Mouse (Mus musculus): Measurements from ENCODE around the gene Atp11b. TPM values are rescaled to one million over a fixed set of nuclear protein-coding genes. Genes with fewer than 3 reads are reported as not detected.

Gene Atp11b
- polyA plus RNA-seq, 1 experiment, result 25.9 TPM

DNA sequence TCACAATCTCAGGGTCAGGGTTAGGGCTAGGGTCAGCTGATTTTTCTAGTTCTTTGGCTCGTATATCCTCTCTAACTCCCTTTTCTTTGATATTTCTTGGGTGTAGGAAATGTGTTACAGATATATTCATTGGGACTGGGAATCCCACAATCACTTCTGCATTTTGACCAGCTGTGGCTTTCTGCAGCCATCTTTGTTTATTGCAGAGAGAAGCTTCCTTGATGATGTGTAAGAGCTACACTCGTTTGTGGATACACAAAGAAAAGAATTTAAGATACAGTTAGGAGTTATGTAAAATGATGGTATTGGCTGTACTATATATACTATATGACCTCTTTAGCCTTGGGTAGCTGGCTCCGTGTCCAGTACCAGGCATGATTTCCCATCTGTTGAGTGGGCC lies 25.8 kb downstream of the Atp11b start:
- Histone ChIP-seq H3K36me3 (ENCODE audit: control insufficient read depth, insufficient read depth, low read length) (peaks cover 8% of the 10 kb centered on the region), H3K27me3 (ENCODE audit: control insufficient read depth, insufficient read depth, low read length) (no peaks in the 10 kb centered on the region), H3K4me1 (ENCODE audit: control insufficient read depth, insufficient read depth, insufficient read length, low read length) (peaks cover 5% of the 10 kb centered on the region; the same call in 1 of the 2 replicates), H3K4me3 (ENCODE audit: low read depth, low read length) (no peak overlapping the region), H3K27ac (ENCODE audit: insufficient read depth, low read depth, low read length) (no peak overlapping the region)
- WGBS, result 83% methylated on average over 3 of the region's 3 CpGs
- no peak for TF ChIP-seq POLR2A (IDR thresholded peaks at IDR 0.05; ENCODE audit: low read depth, low read length)
- no peak for TF ChIP-seq CTCF (IDR thresholded peaks at IDR 0.05; ENCODE audit: extremely low read depth, insufficient read length, insufficient replicate concordance, low read depth, low read length)

DNA sequence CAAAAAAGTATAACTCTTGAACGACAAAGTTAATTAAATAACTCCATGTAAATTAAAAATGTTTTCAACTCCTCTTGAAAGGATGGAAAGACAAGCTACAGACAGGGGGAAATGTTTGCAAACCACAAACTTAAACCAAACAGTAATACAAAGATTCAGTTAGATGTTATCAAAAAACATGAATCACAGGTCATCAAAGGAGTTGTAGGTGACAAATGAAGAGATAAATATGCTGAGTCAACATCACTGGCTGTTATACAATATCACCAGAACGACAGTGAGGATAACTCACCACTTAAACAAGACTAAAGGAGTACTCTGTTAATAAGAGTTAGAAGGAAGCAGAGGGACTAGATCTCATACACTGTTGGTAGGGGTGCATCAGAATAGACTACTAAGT lies 48.1 kb downstream of the Atp11b start:
- H3K36me3 ChIP-seq (ENCODE audit: control insufficient read depth, insufficient read depth, low read length), result peaks cover 44% of the 10 kb centered on the region
- H3K4me3 ChIP-seq (ENCODE audit: low read depth, low read length), result no peak overlapping the region
- TF ChIP-seq CTCF (IDR thresholded peaks at IDR 0.05; ENCODE audit: extremely low read depth, insufficient read length, insufficient replicate concordance, low read depth, low read length) (no peak), POLR2A (IDR thresholded peaks at IDR 0.05; ENCODE audit: low read depth, low read length) (no peak)
- H3K27ac ChIP-seq (ENCODE audit: insufficient read depth, low read depth, low read length), result no peak overlapping the region
- WGBS, result 72% methylated on average over 2 of the region's 2 CpGs
- H3K4me1 ChIP-seq (ENCODE audit: control insufficient read depth, insufficient read depth, insufficient read length, low read length), result no peaks in the 10 kb centered on the region
- H3K27me3 ChIP-seq (ENCODE audit: control insufficient read depth, insufficient read depth, low read length), result no peaks in the 10 kb centered on the region

DNA sequence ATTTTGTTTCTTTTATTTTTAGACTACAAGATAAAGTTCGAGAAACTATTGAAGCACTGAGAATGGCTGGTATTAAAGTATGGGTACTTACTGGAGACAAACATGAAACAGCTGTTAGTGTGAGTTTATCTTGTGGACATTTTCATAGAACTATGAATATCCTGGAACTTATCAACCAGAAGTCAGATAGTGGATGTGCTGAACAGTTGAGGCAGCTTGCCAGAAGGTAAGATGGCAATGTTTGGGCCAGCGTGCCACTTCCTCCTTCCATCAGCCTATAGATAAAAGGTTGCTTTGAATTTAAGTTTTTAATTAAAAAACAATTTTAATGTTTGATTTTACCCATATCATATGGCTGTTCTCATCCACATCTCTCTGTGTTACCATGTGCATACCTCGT lies 66.0 kb downstream of the Atp11b start:
- Histone ChIP-seq H3K27me3 (ENCODE audit: control insufficient read depth, insufficient read depth, low read length) (no peaks in the 10 kb centered on the region), H3K36me3 (ENCODE audit: control insufficient read depth, insufficient read depth, low read length) (peaks cover 34% of the 10 kb centered on the region), H3K4me1 (ENCODE audit: control insufficient read depth, insufficient read depth, insufficient read length, low read length) (no peaks in the 10 kb centered on the region), H3K4me3 (ENCODE audit: low read depth, low read length) (no peak overlapping the region), H3K27ac (ENCODE audit: insufficient read depth, low read depth, low read length) (no peak overlapping the region)
- TF ChIP-seq POLR2A (IDR thresholded peaks at IDR 0.05; ENCODE audit: low read depth, low read length) (no peak), CTCF (IDR thresholded peaks at IDR 0.05; ENCODE audit: extremely low read depth, insufficient read length, insufficient replicate concordance, low read depth, low read length) (no peak)
- 63% methylated on average over 3 of the region's 3 CpGs for WGBS

DNA sequence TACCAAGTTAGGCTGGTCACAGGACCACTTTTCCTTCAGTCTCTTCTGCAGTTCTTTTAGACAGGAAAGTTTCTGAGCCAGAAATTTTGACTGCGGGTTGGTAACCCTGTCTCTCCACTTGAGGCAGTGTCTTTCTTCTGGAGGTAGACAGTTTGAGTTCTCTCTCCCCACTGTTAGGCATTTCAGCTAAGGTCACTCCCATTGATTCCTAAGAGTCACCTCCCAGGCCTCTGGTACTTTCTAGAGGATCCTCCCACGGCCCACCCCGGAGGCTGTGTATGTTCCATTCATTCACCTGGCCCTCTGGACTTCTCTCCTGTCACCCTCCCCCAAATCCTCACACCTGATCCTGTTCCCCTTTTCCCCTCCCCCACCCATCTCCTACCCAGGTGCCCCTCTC lies 68.1 kb downstream of the Atp11b start:
- peaks cover 40% of the 10 kb centered on the region for H3K36me3 ChIP-seq (ENCODE audit: control insufficient read depth, insufficient read depth, low read length)
- H3K4me3 ChIP-seq (ENCODE audit: low read depth, low read length), result no peak overlapping the region
- H3K27me3 ChIP-seq (ENCODE audit: control insufficient read depth, insufficient read depth, low read length), result no peaks in the 10 kb centered on the region
- 97% methylated on average over 3 of the region's 3 CpGs for WGBS
- H3K27ac ChIP-seq (ENCODE audit: insufficient read depth, low read depth, low read length), result no peak overlapping the region
- no peaks in the 10 kb centered on the region for H3K4me1 ChIP-seq (ENCODE audit: control insufficient read depth, insufficient read depth, insufficient read length, low read length)
- TF ChIP-seq CTCF (IDR thresholded peaks at IDR 0.05; ENCODE audit: extremely low read depth, insufficient read length, insufficient replicate concordance, low read depth, low read length) (no peak), POLR2A (IDR thresholded peaks at IDR 0.05; ENCODE audit: low read depth, low read length) (no peak)

DNA sequence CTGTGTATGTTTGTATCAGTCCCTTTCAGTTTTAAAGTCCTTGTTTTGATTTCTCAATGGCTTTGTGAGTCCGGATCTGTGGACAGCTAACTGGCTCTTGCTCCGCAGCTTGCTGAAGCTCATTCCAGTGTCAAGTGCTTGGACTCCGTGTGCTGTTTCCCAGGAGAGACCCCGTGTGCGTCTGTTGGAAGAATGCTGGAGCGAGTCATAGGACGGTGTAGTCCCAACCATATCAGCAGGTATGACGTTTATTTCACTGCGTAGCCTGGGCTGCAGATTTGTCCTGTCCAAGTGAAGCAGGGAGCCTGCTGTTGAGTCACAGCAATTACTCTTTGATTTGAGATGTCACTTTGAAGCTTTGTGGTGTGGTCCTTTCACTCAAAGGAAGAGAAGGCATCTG lies 95.4 kb downstream of the Atp11b start:
- Histone ChIP-seq H3K27ac (ENCODE audit: insufficient read depth, low read depth, low read length) (no peak overlapping the region), H3K27me3 (ENCODE audit: control insufficient read depth, insufficient read depth, low read length) (no peaks in the 10 kb centered on the region), H3K36me3 (ENCODE audit: control insufficient read depth, insufficient read depth, low read length) (peaks cover 31% of the 10 kb centered on the region), H3K4me1 (ENCODE audit: control insufficient read depth, insufficient read depth, insufficient read length, low read length) (no peaks in the 10 kb centered on the region), H3K4me3 (ENCODE audit: low read depth, low read length) (no peak overlapping the region)
- TF ChIP-seq POLR2A (IDR thresholded peaks at IDR 0.05; ENCODE audit: low read depth, low read length), result no peak
- no peak for TF ChIP-seq CTCF (IDR thresholded peaks at IDR 0.05; ENCODE audit: extremely low read depth, insufficient read length, insufficient replicate concordance, low read depth, low read length)
- WGBS, result 92% methylated on average over 9 of the region's 9 CpGs

DNA sequence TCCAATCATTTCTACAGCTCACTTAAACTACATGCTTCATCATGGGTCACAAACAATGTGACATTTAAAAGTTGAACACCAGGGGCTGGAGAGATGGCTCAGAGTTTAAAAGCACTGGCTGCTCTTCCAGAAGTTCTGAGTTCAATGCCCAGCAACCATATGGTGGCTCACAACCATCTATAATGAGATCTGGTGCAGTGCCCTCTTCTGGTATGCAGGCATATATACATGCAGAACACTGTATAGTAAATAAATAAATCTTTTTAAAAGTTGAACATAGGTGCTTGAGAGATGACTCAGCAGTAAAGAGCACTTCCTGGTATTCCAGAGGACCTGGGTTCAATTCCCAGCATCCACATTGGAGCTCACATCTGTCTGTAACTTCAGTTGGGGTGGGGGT lies 129.4 kb downstream of the Atp11b start:
- TF ChIP-seq CTCF (IDR thresholded peaks at IDR 0.05; ENCODE audit: extremely low read depth, insufficient read length, insufficient replicate concordance, low read depth, low read length) (no peak), POLR2A (IDR thresholded peaks at IDR 0.05; ENCODE audit: low read depth, low read length) (no peak)
- Histone ChIP-seq H3K36me3 (ENCODE audit: control insufficient read depth, insufficient read depth, low read length) (no peaks in the 10 kb centered on the region), H3K27me3 (ENCODE audit: control insufficient read depth, insufficient read depth, low read length) (no peaks in the 10 kb centered on the region), H3K27ac (ENCODE audit: insufficient read depth, low read depth, low read length) (no peak overlapping the region), H3K4me1 (ENCODE audit: control insufficient read depth, insufficient read depth, insufficient read length, low read length) (no peaks in the 10 kb centered on the region), H3K4me3 (ENCODE audit: low read depth, low read length) (no peak overlapping the region)

DNA sequence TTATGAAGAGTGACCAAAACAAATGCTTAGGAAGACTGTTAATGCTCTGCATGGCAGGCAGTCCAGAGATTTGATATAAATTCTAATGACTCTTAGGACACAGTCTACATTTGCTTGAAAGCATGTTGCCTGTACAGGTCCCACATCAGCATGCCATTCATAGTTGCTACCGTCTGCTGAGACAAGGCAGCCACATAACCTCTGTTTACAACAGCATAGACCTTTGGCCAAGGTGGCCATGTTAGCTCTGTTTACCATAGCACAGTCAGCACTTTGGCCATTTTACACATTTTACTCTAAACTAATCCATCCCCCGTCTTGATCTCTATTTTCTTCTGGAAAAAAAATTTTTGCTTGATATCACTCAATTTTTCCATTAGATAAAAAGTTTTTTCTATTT lies 135.6 kb downstream of the Atp11b start:
- Histone ChIP-seq H3K27me3 (ENCODE audit: control insufficient read depth, insufficient read depth, low read length) (no peaks in the 10 kb centered on the region), H3K27ac (ENCODE audit: insufficient read depth, low read depth, low read length) (no peak overlapping the region), H3K36me3 (ENCODE audit: control insufficient read depth, insufficient read depth, low read length) (peaks cover 5% of the 10 kb centered on the region; the same call in 1 of the 2 replicates), H3K4me3 (ENCODE audit: low read depth, low read length) (no peak overlapping the region), H3K4me1 (ENCODE audit: control insufficient read depth, insufficient read depth, insufficient read length, low read length) (peaks cover 2% of the 10 kb centered on the region; the same call in 1 of the 2 replicates)
- WGBS, result 68% methylated on average over 2 of the region's 2 CpGs
- no peak for TF ChIP-seq POLR2A (IDR thresholded peaks at IDR 0.05; ENCODE audit: low read depth, low read length)
- TF ChIP-seq CTCF (IDR thresholded peaks at IDR 0.05; ENCODE audit: extremely low read depth, insufficient read length, insufficient replicate concordance, low read depth, low read length), result no peak

DNA sequence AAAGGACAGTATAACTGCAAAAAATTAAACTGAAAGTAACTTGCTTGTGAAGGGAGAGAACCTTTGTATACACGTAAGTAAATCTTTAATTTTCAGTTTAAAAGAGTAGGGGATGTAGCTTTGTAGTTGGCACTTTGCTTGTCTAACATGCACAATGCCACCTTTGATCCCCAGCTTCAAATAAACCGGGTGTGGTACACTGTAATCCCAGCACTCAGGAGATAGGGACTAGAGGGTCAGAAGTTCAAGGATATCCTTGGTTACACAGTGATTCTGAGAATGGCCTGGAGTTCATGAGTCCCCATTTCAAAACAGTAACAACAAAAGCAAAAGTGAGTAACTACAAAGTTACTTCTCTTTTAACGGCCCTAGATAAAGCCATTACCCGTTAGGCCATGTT lies 137.2 kb downstream of the Atp11b start:
- Histone ChIP-seq H3K36me3 (ENCODE audit: control insufficient read depth, insufficient read depth, low read length) (peaks cover 9% of the 10 kb centered on the region), H3K27me3 (ENCODE audit: control insufficient read depth, insufficient read depth, low read length) (no peaks in the 10 kb centered on the region), H3K4me3 (ENCODE audit: low read depth, low read length) (no peak overlapping the region), H3K27ac (ENCODE audit: insufficient read depth, low read depth, low read length) (no peak overlapping the region), H3K4me1 (ENCODE audit: control insufficient read depth, insufficient read depth, insufficient read length, low read length) (peaks cover 2% of the 10 kb centered on the region; the same call in 1 of the 2 replicates)
- TF ChIP-seq POLR2A (IDR thresholded peaks at IDR 0.05; ENCODE audit: low read depth, low read length), result no peak
- no peak for TF ChIP-seq CTCF (IDR thresholded peaks at IDR 0.05; ENCODE audit: extremely low read depth, insufficient read length, insufficient replicate concordance, low read depth, low read length)
- 70% methylated on average over 4 of the region's 4 CpGs for WGBS

Measured in small intestine, adult 2 months (tissue).